Mouse (Mus musculus) urinary bladder, adult 2 months (tissue): Measurements from ENCODE around the gene Set. TPM values are rescaled to one million over a fixed set of nuclear protein-coding genes. Genes with fewer than 3 reads are reported as not detected.
"Not testable (repeated sequence)": the region's sequence is repeated elsewhere in the genome, so short reads cannot be mapped to it uniquely, and the experiment has no call there.

ENCODE experiments used
- DNase-seq: peaks from one replicate; pipeline ENCODE4 v3.0.0; 2022; ENCODE audit warnings: low spot score
- polyA plus RNA-seq: library from polyadenylated mRNA; depleted of rRNA; stranded (reverse); fragments of >200 nt; gene quantifications from 2 replicates; pipeline ENCODE4 v1.2.3, GENCODE M21; 2012; rRNA removed

Set gene
- polyA plus RNA-seq = 114 and 146 TPM in 2 replicates

DNA sequence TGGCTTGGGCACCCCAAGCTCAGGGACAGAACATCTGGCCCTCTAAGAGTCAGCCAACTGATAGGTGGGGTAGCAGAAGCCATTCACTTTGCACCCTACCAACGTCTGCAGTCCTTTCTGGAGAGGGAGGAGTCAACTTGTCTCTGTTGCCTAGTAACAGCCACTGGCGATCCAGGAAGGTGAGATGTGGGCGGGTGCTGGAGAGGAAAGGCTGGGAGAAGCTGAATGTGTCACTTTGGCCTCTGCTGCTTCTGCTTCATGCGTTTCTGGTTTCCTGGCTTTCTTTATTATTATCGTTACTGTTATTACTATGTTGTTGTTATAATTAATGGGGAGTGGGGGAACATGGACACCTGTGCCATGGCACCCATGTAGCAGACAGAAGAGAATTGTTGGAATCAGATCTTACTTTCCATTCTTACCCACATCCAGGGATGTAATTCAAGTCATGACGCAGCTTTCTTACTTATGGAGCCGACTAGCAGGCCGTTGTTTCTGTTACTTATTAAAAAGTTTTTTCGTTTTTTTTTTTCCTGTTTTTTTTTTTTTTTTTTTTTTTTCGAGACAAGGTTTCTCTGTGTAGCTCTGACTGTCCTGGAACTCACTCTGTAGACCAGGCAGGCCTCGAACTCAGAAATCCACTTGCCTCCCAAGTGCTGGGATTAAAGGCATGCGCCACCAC lies at the start of gene Set:
Gene Set, plus strand, starts transcription at position 156 of the 682 bp plus-strand sequence.
- no peak for DNase-seq

GRCm38 (mm10) chr2:30009101-30009500 lies 48.1 kb upstream of the Set start:
- no peak for DNase-seq

GRCm38 (mm10) chr2:30010840-30011281 lies 46.3 kb upstream of the Set start:
- no peak for DNase-seq

- DNase-seq = no peak
Measured at GRCm38 (mm10) chr2:30014326-30014966, 42.7 kb upstream of the Set start.

- DNase-seq = no peak
Measured at GRCm38 (mm10) chr2:30025454-30025853, 31.7 kb upstream of the Set start.

- DNase-seq = no peak
Measured at GRCm38 (mm10) chr2:30026997-30027396, 30.2 kb upstream of the Set start.

- no peak for DNase-seq
Measured at GRCm38 (mm10) chr2:30032244-30032846, 24.8 kb upstream of the Set start.

DNA sequence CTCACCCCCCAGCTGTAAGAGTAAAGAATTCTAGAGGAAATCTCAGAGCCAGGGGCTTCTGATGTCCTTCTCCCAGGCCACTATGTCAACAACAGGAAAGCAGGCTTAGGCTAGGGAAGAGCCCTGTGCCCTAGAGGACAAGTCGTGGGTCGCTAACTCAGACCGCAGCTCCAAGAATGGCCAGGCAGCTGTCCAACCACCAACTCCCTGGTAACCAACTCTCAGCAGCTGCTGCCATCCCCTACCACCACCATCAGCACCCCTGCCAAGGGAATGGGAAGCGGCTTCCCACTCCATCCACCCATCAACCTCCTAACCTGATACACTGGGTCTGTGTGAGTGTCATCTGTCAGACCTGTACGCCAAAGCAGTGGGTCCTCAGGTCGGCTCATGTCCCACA lies 24.2 kb upstream of the Set start:
- no peak for DNase-seq

DNA sequence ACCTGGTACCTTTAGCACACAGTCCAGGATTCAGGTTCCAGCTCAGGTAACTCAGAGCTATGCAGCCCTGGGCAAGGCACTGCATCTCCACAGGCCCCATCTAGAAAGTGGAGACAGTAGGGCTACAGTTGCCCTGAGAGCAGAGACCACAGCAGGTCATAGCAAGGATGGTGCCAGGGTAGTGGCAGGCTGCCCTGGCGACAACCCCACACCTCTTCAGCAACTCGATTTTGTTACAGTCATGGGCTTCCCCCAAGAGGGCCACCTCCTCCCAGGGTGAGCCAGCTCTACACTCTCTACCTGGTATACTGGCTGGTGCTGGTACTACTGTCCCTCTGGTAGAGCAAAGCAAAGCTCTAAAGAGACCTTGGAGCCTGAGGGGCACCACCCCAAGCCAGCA lies 19.4 kb upstream of the Set start:
- no peak for DNase-seq

GRCm38 (mm10) chr2:30038370-30038769 lies 18.8 kb upstream of the Set start:
- DNase-seq = no peak

GRCm38 (mm10) chr2:30039687-30040086 lies 17.5 kb upstream of the Set start:
- DNase-seq = no peak

DNA sequence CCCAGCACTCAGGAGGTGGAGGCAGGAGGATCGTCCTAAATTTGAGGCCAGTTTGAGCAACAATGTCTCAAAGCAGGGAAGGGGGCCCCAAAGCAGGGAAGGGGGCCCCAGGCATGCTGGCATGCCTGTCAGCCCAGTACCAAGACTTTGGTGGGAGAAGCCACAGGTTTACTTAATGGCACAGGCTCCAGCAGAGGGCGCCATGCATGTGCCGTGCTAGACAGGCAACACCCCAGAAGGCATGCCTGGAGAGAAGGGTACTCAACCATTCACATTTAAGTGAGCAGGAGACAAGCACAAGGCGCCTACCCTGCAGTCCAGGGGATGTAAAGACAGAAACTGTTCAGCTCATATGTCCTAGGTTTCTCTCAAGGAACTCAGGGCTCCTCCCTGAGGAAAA lies 14.7 kb upstream of the Set start:
- DNase-seq = peak; percentile 61

- no peak for DNase-seq
Measured at GRCm38 (mm10) chr2:30044550-30044949, 12.6 kb upstream of the Set start.

- DNase-seq = no peak
Measured at GRCm38 (mm10) chr2:30047127-30047526, 10.1 kb upstream of the Set start.

DNA sequence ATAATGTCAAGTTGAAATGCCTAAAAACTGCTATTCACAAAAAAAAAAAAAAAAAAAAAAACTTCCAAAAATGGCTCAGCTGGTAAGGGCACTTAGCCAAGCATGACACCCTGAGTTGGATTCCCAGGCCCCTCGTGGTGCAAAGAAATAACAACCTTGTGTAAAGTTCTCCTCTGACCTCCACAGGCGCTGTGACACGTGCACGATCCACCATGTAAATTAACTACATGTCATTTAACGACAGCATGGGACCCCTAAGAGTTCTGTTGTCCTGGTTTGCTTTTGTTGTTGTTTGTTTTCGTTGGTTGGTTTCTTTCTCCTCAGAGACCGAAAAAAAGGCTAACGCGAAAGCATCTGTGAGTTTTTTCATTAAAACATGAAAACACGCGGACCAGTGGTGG lies 9.1 kb upstream of the Set start:
- no peak for DNase-seq

DNA sequence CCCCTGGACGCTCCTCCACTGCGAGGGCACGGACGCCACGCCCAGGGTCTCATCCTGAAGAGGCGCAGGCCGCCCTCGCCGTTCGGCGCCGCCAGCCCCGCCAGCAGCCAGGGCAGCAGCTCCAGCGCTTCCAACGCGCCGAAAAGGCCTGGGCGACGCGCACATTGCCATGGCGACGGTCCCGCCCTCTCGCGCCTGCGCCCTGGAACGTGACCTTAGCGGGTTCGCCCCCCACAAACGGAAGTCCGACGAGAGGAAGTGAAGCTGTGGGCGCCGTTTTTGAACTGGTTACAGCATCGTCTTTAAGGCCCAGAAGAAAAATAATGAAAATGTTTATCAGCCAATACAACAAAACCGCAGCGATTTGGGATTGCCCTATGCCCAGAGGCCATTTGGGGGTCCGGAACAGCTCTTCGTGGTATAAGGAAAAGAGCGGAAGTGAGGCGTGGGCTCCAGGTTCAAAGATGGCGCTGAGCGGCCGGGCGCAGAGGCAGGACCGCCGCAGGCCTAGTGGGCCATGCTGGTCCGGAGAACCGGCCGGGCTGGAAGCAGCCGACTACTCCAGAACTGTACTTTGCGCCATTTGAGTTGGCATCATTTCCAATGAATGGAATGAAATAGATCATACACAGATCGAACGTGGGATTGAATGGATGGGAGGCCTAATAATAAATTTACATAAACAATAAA lies 8.3 kb upstream of the Set start, which contains the start of gene Wdr34:
Gene Wdr34, minus strand, starts transcription at position 183 of the 690 bp plus-strand sequence.
- peak; percentile 96 for DNase-seq

DNA sequence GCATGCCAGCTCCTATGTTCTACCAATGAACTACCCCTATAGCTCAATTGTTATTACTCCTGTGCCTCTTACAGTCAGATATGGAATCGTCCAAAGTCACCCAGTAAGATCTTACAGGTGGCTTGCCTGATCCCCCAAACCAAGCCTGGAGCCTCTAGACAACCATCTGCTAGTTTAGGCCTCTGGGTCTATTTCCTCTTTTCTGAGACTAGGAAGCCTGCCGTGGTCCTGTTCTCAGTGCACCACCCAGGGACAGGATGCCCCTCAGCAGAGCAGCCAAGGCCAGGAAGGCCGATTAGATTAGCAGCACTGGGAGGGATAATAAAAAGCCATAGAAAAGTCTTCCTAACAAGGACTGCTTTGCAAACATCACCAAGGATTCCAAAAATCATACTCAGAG lies 7.3 kb upstream of the Set start:
- no peak for DNase-seq

- no peak for DNase-seq
Measured at GRCm38 (mm10) chr2:30051992-30052761, 5.0 kb upstream of the Set start.

GRCm38 (mm10) chr2:30055310-30055709 lies 1.9 kb upstream of the Set start:
- not testable (repeated sequence) for DNase-seq

DNA sequence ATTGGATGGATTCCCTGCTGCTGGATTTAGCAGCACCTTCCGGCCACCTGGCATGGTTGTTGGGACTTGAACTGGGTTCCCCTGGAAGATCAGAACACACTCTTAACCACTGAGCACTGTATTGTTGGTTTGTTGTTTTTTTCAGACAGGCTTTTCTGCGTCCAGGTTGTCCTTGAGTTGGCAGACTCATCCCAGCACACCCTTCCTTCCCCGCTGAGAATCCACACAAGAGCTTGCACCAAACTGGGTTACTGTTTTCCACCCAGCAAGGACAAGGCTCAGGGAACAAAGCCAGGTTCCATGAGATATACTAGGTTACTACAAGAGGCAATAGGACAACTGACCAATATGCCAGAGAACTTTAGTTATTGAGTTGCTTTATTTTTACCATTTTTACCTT lies 442 bp upstream of the Set start:
- DNase-seq = no peak

DNA sequence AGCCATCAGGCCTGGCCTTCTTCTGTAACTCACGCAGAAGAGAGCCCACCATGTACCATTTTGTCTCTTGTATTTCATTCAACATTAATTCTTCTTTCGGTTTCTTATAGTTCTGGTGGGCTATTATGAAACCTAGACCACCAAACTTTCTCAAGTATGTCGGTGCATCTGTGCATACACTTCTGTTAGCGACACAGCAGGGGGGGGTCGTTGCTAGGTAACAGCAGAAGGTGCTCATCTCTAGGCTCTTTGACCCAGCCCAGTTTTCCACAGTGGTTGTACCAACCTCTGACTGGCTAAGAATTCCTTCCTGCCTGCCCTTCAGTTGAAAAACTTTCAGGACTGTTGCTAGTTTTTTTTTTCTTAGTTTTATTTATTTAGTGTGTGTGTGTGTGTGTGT lies 1.2 kb downstream of the Set start:
- no peak for DNase-seq
